Mouse (Mus musculus) CH12.LX (cell line): ENCODE data around the gene Ascc1. TPM values are rescaled to one million over a fixed set of nuclear protein-coding genes. Genes with fewer than 3 reads are reported as not detected.

ENCODE experiments used
- DNase-seq: peaks from one replicate; pipeline ENCODE4 v3.0.0-alpha.2; 2013; ENCODE audit errors: extremely low read depth
- H3K27ac ChIP-seq: 2 replicates; pipeline ENCODE4 v1.5.1; 2012; ENCODE audit warnings: low read depth, mild to moderate bottlenecking, control low read depth, moderate library complexity; ENCODE audit not compliant: insufficient read depth
- H3K27me3 ChIP-seq: replicated peaks from 2 replicates; pipeline ENCODE3; 2012; ENCODE audit warnings: inconsistent platforms
- H3K36me3 ChIP-seq, 2 experiments: replicated peaks in 1 of 2; 2 replicates each; pipeline versions ENCODE3 to v1.6.1; 2012; ENCODE audit warnings: inconsistent platforms in 1 of 2, low read length in 1 of 2, mild to moderate bottlenecking in 1 of 2, mixed read lengths in 1 of 2, moderate library complexity in 1 of 2; ENCODE audit not compliant: control insufficient read depth in 1 of 2, insufficient read depth in 1 of 2
- H3K4me1 ChIP-seq, 2 experiments: 2 replicates each; pipeline ENCODE4 v1.6.1; 2012; ENCODE audit warnings: inconsistent platforms in 1 of 2, moderate library complexity in 1 of 2; ENCODE audit not compliant: insufficient read depth in 2 of 2, control insufficient read depth in 1 of 2
- H3K4me2 ChIP-seq: 2 replicates; pipeline ENCODE4 v1.6.1; 2012; ENCODE audit warnings: low read depth, mild to moderate bottlenecking, control low read depth; ENCODE audit not compliant: poor library complexity, insufficient read depth, severe bottlenecking
- H3K4me3 ChIP-seq, 3 experiments: fragments of 150-350 bp in 1 of 3; sonication (generic) in 1 of 3; replicated peaks in 1 of 3; 2 replicates each; pipeline versions ENCODE3 to v1.5.1; 2011 to 2012; ENCODE audit warnings: low read depth in 2 of 3, low read length in 2 of 3, mild to moderate bottlenecking in 2 of 3, moderate library complexity in 2 of 3, control low read depth in 1 of 3, improper control_type of control experiment in 1 of 3, inconsistent platforms in 1 of 3, mixed read lengths in 1 of 3; ENCODE audit not compliant: poor library complexity in 1 of 3
- H3K79me2 ChIP-seq: replicated peaks from 2 replicates; pipeline ENCODE4 v1.6.1; 2012; ENCODE audit warnings: mild to moderate bottlenecking, moderate library complexity; ENCODE audit not compliant: control insufficient read depth, poor library complexity, insufficient read depth, severe bottlenecking; ENCODE audit errors: extremely low read depth
- H3K9ac ChIP-seq: 2 replicates; pipeline ENCODE4 v1.6.1; 2012; ENCODE audit warnings: low read depth, mild to moderate bottlenecking, control low read depth, moderate library complexity; ENCODE audit not compliant: insufficient read depth
- H3K9me3 ChIP-seq: replicated peaks from 2 replicates; pipeline ENCODE3; 2012; ENCODE audit warnings: low read length, inconsistent platforms, mixed read lengths
- BHLHE40 ChIP-seq: IDR thresholded peaks from 2 replicates; pipeline ENCODE4 v1.6.1; 2011; ENCODE audit warnings: mild to moderate bottlenecking, low read depth, low read length, improper control_type of control experiment
- CTCF ChIP-seq, 2 experiments: IDR thresholded peaks in 1 of 2; conservative IDR thresholded peaks in 1 of 2; 2 replicates each; pipeline ENCODE4 v1.5.1; 2011 to 2012; ENCODE audit warnings: low read depth in 2 of 2, low read length in 2 of 2, improper control_type of control experiment in 1 of 2, inconsistent platforms in 1 of 2, mild to moderate bottlenecking in 1 of 2, moderate library complexity in 1 of 2
- E2F4 ChIP-seq: IDR thresholded peaks from 2 replicates; pipeline ENCODE4 v1.6.1; 2011; ENCODE audit warnings: low read depth, low read length, improper control_type of control experiment; ENCODE audit not compliant: insufficient replicate concordance
- ETS1 ChIP-seq: conservative IDR thresholded peaks from 2 replicates; pipeline ENCODE4 v1.6.1; 2012; ENCODE audit warnings: low read depth, mild to moderate bottlenecking, inconsistent platforms, low read length, improper control_type of control experiment, moderate library complexity
- GABPA ChIP-seq: IDR thresholded peaks from 2 replicates; pipeline ENCODE4 v1.6.1; 2012; ENCODE audit warnings: low read depth, low read length, improper control_type of control experiment, inconsistent platforms; ENCODE audit not compliant: insufficient replicate concordance
- HCFC1 ChIP-seq: IDR thresholded peaks from 2 replicates; pipeline ENCODE4 v1.6.1; 2012; ENCODE audit warnings: low read depth, mild to moderate bottlenecking, inconsistent platforms, low read length, improper control_type of control experiment
- JUN ChIP-seq: IDR thresholded peaks from 2 replicates; pipeline ENCODE4 v1.6.1; 2011; ENCODE audit warnings: low read depth, mild to moderate bottlenecking, low read length, improper control_type of control experiment, moderate library complexity; ENCODE audit not compliant: insufficient read depth
- KAT2A ChIP-seq: IDR thresholded peaks from 2 replicates; pipeline ENCODE4 v1.6.1; 2012; ENCODE audit warnings: low read length, improper control_type of control experiment, inconsistent platforms; ENCODE audit not compliant: insufficient replicate concordance
- MAFK ChIP-seq: IDR thresholded peaks from 2 replicates; pipeline ENCODE4 v1.6.1; 2011; ENCODE audit warnings: low read length, improper control_type of control experiment; ENCODE audit not compliant: insufficient replicate concordance
- MYC ChIP-seq: IDR thresholded peaks from 2 replicates; pipeline ENCODE4 v1.6.1; 2011; ENCODE audit warnings: low read depth, mild to moderate bottlenecking, improper control_type of control experiment, low read length
- NELFE ChIP-seq: IDR thresholded peaks from 2 replicates; pipeline ENCODE4 v1.6.1; 2011; ENCODE audit warnings: low read depth, low read length, improper control_type of control experiment
- NRF1 ChIP-seq: IDR thresholded peaks from 2 replicates; pipeline ENCODE4 v1.6.1; 2014; ENCODE audit warnings: low read depth, mild to moderate bottlenecking, inconsistent platforms, low read length, improper control_type of control experiment, moderate library complexity
- PAX5 ChIP-seq: IDR thresholded peaks from 2 replicates; pipeline ENCODE4 v1.6.1; 2012; ENCODE audit warnings: low read length, inconsistent platforms, mixed read lengths
- POLR2A ChIP-seq: IDR thresholded peaks from 2 replicates; pipeline ENCODE4 v1.6.1; 2011; ENCODE audit warnings: low read depth, mild to moderate bottlenecking, improper control_type of control experiment, low read length
- POLR2AphosphoS2 ChIP-seq: IDR thresholded peaks from 2 replicates; pipeline ENCODE4 v1.6.1; 2011; ENCODE audit warnings: low read depth, low read length, improper control_type of control experiment
- RCOR1 ChIP-seq: conservative IDR thresholded peaks from 2 replicates; pipeline ENCODE4 v1.6.1; 2012; ENCODE audit warnings: low read depth, mild to moderate bottlenecking, inconsistent platforms, low read length, improper control_type of control experiment
- SIN3A ChIP-seq: IDR thresholded peaks from 2 replicates; pipeline ENCODE4 v1.6.1; 2012; ENCODE audit warnings: low read length, improper control_type of control experiment, inconsistent platforms
- TBP ChIP-seq: conservative IDR thresholded peaks from 2 replicates; pipeline ENCODE4 v1.6.1; 2011; ENCODE audit warnings: low read depth, low read length, improper control_type of control experiment
- TCF12 ChIP-seq: IDR thresholded peaks from 2 replicates; pipeline ENCODE4 v1.6.1; 2014; ENCODE audit warnings: low read depth, mild to moderate bottlenecking, inconsistent platforms, low read length, improper control_type of control experiment
- UBTF ChIP-seq: IDR thresholded peaks from 2 replicates; pipeline ENCODE4 v1.6.1; 2012; ENCODE audit warnings: low read depth, mild to moderate bottlenecking, inconsistent platforms, low read length, improper control_type of control experiment, moderate library complexity
- USF1 ChIP-seq: IDR thresholded peaks from 2 replicates; pipeline ENCODE4 v1.6.1; 2014; ENCODE audit warnings: low read depth, mild to moderate bottlenecking, inconsistent platforms, low read length, improper control_type of control experiment
- USF2 ChIP-seq: conservative IDR thresholded peaks from 2 replicates; pipeline ENCODE4 v1.6.1; 2011; ENCODE audit warnings: low read depth, low read length, improper control_type of control experiment
- ZC3H11A ChIP-seq: IDR thresholded peaks from 2 replicates; pipeline ENCODE4 v1.6.1; 2012; ENCODE audit warnings: low read depth, mild to moderate bottlenecking, inconsistent platforms, low read length, improper control_type of control experiment
- ZKSCAN1 ChIP-seq: IDR thresholded peaks from 2 replicates; pipeline ENCODE4 v1.6.1; 2012; ENCODE audit warnings: low read depth, inconsistent platforms, low read length, improper control_type of control experiment, borderline replicate concordance
- ZNF384 ChIP-seq: IDR thresholded peaks from 2 replicates; pipeline ENCODE4 v1.6.1; 2012; ENCODE audit warnings: low read depth, low read length, improper control_type of control experiment, inconsistent platforms
- dilution Hi-C: fragments of 300-500 bp; cut with MboI; formaldehyde crosslinking; loops from 2 replicates; pipeline ENCODE4 v1.14.3; 2020; ENCODE audit warnings: low sequenced_read_pairs; ENCODE audit not compliant: extremely low pct_unique_long_range_greater_than_20kb, extremely low pct_ligation_motif_present
- in situ Hi-C: fragments of 300-500 bp; cut with MboI; formaldehyde crosslinking; loops from 3 replicates; pipeline ENCODE4 v1.14.3; 2019; ENCODE audit warnings: low sequenced_read_pairs, low pct_ligation_motif_present, low pct_unique_long_range_greater_than_20kb, mixed read lengths
- polyA plus RNA-seq: library from polyadenylated mRNA; unstranded; fragments of >175 nt; gene quantifications from 2 replicates; pipeline ENCODE4 v1.2.1, GENCODE M21; 2012; ENCODE audit warnings: low read depth; ENCODE audit not compliant: insufficient read length
- total RNA-seq, 2 experiments: library from RNA; depleted of rRNA; stranded (reverse); fragments of 300-350 nt in 1 of 2; fragments of >200 nt in 1 of 2; gene quantifications; 2 replicates each; pipeline ENCODE4 v1.2.3; 2012 to 2014

Ascc1 gene
- total and polyA plus RNA-seq, 3 experiments: 20.1 to 25.5 (median 25.4) TPM

- TF ChIP-seq UBTF (no peak), PAX5 (no peak), ETS1 (no peak), ZC3H11A (no peak), HCFC1 (no peak), MYC (no peak), TCF12 (no peak), BHLHE40 (no peak), USF1 (no peak), E2F4 (no peak), GABPA (no peak), POLR2A (no peak), POLR2AphosphoS2 (no peak), KAT2A (no peak)
- H3K9me3 ChIP-seq: no peaks in the 10 kb centered on the region
- H3K27ac ChIP-seq: no peak overlapping the region
- H3K4me3 ChIP-seq: no peak overlapping the region
- DNase-seq: no peak
- no peaks in the 10 kb centered on the region for H3K36me3 ChIP-seq
- in situ Hi-C loops: no loop called here
- no peak overlapping the region for H3K9ac ChIP-seq
- no peak overlapping the region for H3K4me2 ChIP-seq
- dilution Hi-C loops: no loop called here
- H3K4me1 ChIP-seq: no peaks in the 10 kb centered on the region
- H3K27me3 ChIP-seq: peaks cover 15% of the 10 kb centered on the region
- H3K79me2 ChIP-seq: no peaks in the 10 kb centered on the region
These were observed 115.9 kb downstream of the Ascc1 start for GRCm38 (mm10) chr10:60118464-60118863.

DNA sequence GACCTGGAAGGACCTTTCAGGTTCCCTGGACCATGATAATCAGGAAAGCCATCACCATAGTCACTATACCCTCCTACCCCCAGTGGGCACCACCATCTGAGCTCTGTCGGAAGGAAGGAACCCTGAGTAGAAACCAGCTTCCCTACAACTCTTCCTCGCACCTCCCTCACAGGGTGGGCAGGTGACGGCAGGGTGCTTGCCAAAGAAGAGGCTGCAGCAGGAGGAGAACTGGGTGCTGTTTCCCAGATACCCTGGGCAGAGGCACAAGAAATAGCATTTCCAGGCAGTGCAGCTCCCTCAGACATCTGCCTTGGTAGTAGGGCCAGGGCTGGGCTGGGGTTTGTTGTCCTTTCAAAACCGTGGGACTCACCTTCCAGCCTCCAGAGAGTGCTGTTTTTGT is 118.0 kb downstream of the Ascc1 start:
- in situ Hi-C loops: no loop called here
- TF ChIP-seq CTCF (conservative IDR thresholded peaks at IDR 0.05 in 1 of 2, IDR thresholded peaks at IDR 0.05 in 1 of 2; ENCODE audit: low read depth in 2 of 2, low read length in 2 of 2) (no peak), NRF1 (no peak), RCOR1 (no peak), E2F4 (no peak), TBP (no peak), ZC3H11A (no peak), JUN (no peak), PAX5 (no peak), NELFE (no peak), MAFK (no peak), ZKSCAN1 (no peak), GABPA (no peak), ZNF384 (no peak), USF2 (no peak), POLR2A (no peak), MYC (no peak), SIN3A (no peak)
- Histone ChIP-seq H3K79me2 (no peaks in the 10 kb centered on the region), H3K9ac (no peak overlapping the region), H3K27me3 (peaks cover 15% of the 10 kb centered on the region), H3K4me2 (no peak overlapping the region), H3K36me3 (no peaks in the 10 kb centered on the region), H3K27ac (no peak overlapping the region), H3K4me1 (no peaks in the 10 kb centered on the region), H3K4me3 (no peak overlapping the region), H3K9me3 (no peaks in the 10 kb centered on the region)
- dilution Hi-C loops: no loop called here
- no peak for DNase-seq
